Mouse (Mus musculus): ENCODE data around the gene Fam222a. TPM values are rescaled to one million over a fixed set of nuclear protein-coding genes. Genes with fewer than 3 reads are reported as not detected.

The Fam222a gene
- polyA plus RNA-seq, 1 experiment from 2014 or later: 3.4 TPM

GRCm38 (mm10) chr5:114648728-114649311 lies 81.0 kb downstream of the Fam222a start:
- no peaks in the 10 kb centered on the region for H3K9me3 ChIP-seq
- no peak overlapping the region for H3K9ac ChIP-seq
- H3K4me3 ChIP-seq: no peak overlapping the region
- peaks cover 13% of the 10 kb centered on the region for H3K27me3 ChIP-seq
- H3K4me2 ChIP-seq (replicated peaks): no peak overlapping the region
- WGBS: 63% methylated on average over 11 of the region's 11 CpGs
- no peak for ATAC-seq (ENCODE audit: insufficient number of reproducible peaks, insufficient read depth, low FRiP score, low TSS enrichment)
- no peaks in the 10 kb centered on the region for H3K36me3 ChIP-seq
- no peak overlapping the region for H3K27ac ChIP-seq
- H3K4me1 ChIP-seq: peaks cover 45% of the 10 kb centered on the region

GRCm38 (mm10) chr5:114651002-114651401 lies 83.2 kb downstream of the Fam222a start:
- H3K27me3 ChIP-seq: peaks cover 23% of the 10 kb centered on the region
- ATAC-seq (ENCODE audit: insufficient number of reproducible peaks, insufficient read depth, low FRiP score, low TSS enrichment): no peak
- no peaks in the 10 kb centered on the region for H3K36me3 ChIP-seq
- 30% methylated on average over 14 of the region's 14 CpGs for WGBS
- 0 out of 2 replicates have a peak overlapping the region, but pooled peaks have one; percentile 3 for H3K4me2 ChIP-seq (replicated peaks)
- H3K27ac ChIP-seq: no peak overlapping the region
- no peaks in the 10 kb centered on the region for H3K9me3 ChIP-seq
- no peak overlapping the region for H3K9ac ChIP-seq
- H3K4me1 ChIP-seq: peaks cover 40% of the 10 kb centered on the region
- H3K4me3 ChIP-seq: no peak overlapping the region

- Histone ChIP-seq H3K4me3 (no peak overlapping the region), H3K36me3 (no peaks in the 10 kb centered on the region), H3K4me2 (replicated peaks) (0 out of 2 replicates have a peak overlapping the region, but pooled peaks have one; percentile 3), H3K4me1 (peaks cover 38% of the 10 kb centered on the region), H3K9ac (no peak overlapping the region), H3K9me3 (no peaks in the 10 kb centered on the region), H3K27me3 (peaks cover 28% of the 10 kb centered on the region), H3K27ac (no peak overlapping the region)
- WGBS: 9% methylated on average over 3 of the region's 3 CpGs
- no peak for ATAC-seq (ENCODE audit: insufficient number of reproducible peaks, insufficient read depth, low FRiP score, low TSS enrichment)
Observed at GRCm38 (mm10) chr5:114651449-114651848, 83.6 kb downstream of the Fam222a start.

GRCm38 (mm10) chr5:114653656-114654437 lies 86.0 kb downstream of the Fam222a start:
- WGBS: 67% methylated on average over 12 of the region's 15 CpGs
- Histone ChIP-seq H3K9ac (no peak overlapping the region), H3K4me1 (peaks cover 25% of the 10 kb centered on the region)

GRCm38 (mm10) chr5:114655721-114656120 lies 87.9 kb downstream of the Fam222a start:
- Histone ChIP-seq H3K4me3 (no peak overlapping the region), H3K27me3 (peaks cover 55% of the 10 kb centered on the region), H3K9ac (no peak overlapping the region), H3K4me2 (replicated peaks) (no peak overlapping the region), H3K27ac (0 out of 2 replicates have a peak overlapping the region, but pooled peaks have one; percentile 3), H3K4me1 (peaks cover 16% of the 10 kb centered on the region), H3K9me3 (no peaks in the 10 kb centered on the region), H3K36me3 (no peaks in the 10 kb centered on the region)
- WGBS: 72% methylated on average over 5 of the region's 5 CpGs
- ATAC-seq (ENCODE audit: insufficient number of reproducible peaks, insufficient read depth, low FRiP score, low TSS enrichment): no peak

More at GRCm38 (mm10) chr5:114653656-114654437, 86.0 kb downstream of the Fam222a start:
- H3K27ac ChIP-seq: no peak overlapping the region
- no peaks in the 10 kb centered on the region for H3K9me3 ChIP-seq
- no peak for ATAC-seq (ENCODE audit: insufficient number of reproducible peaks, insufficient read depth, low FRiP score, low TSS enrichment)
- H3K4me2 ChIP-seq (replicated peaks): no peak overlapping the region
- H3K36me3 ChIP-seq: no peaks in the 10 kb centered on the region
- H3K27me3 ChIP-seq: peaks cover 52% of the 10 kb centered on the region
- H3K4me3 ChIP-seq: no peak overlapping the region

- no peaks in the 10 kb centered on the region for H3K9me3 ChIP-seq
- H3K4me1 ChIP-seq: peaks cover 10% of the 10 kb centered on the region
- no peak overlapping the region for H3K27ac ChIP-seq
- peaks cover 51% of the 10 kb centered on the region for H3K27me3 ChIP-seq
- H3K4me2 ChIP-seq (replicated peaks): no peak overlapping the region
- H3K4me3 ChIP-seq: no peak overlapping the region
- WGBS: 77% methylated on average over 7 of the region's 7 CpGs
- ATAC-seq (ENCODE audit: insufficient number of reproducible peaks, insufficient read depth, low FRiP score, low TSS enrichment): no peak
- H3K36me3 ChIP-seq: no peaks in the 10 kb centered on the region
- H3K9ac ChIP-seq: no peak overlapping the region
Observed at GRCm38 (mm10) chr5:114656305-114656704, 88.5 kb downstream of the Fam222a start.

- Histone ChIP-seq H3K36me3 (no peaks in the 10 kb centered on the region), H3K4me1 (peaks cover 4% of the 10 kb centered on the region; the same call in 1 of the 2 replicates), H3K9ac (no peak overlapping the region), H3K4me3 (peak overlapping the region; percentile 50), H3K27me3 (peaks cover 51% of the 10 kb centered on the region), H3K27ac (no peak overlapping the region), H3K9me3 (no peaks in the 10 kb centered on the region), H3K4me2 (replicated peaks) (peak overlapping the region; percentile 88)
- 37% methylated on average over 10 of the region's 10 CpGs for WGBS
- no peak for ATAC-seq (ENCODE audit: insufficient number of reproducible peaks, insufficient read depth, low FRiP score, low TSS enrichment)
Observed at GRCm38 (mm10) chr5:114657426-114657825, 89.6 kb downstream of the Fam222a start.

- under 1% methylated on average over 35 of the region's 47 CpGs for WGBS
- no peaks in the 10 kb centered on the region for H3K9me3 ChIP-seq
- H3K27me3 ChIP-seq: peaks cover 51% of the 10 kb centered on the region
- no peak within 1 kb of the TSS for H3K27ac ChIP-seq
- peak within 1 kb of the TSS; percentile 88 for H3K4me2 ChIP-seq (replicated peaks)
- peak within 1 kb of the TSS; percentile 50 for H3K4me3 ChIP-seq
- H3K9ac ChIP-seq: peak within 1 kb of the TSS; percentile 58
- no peak for ATAC-seq (ENCODE audit: insufficient number of reproducible peaks, insufficient read depth, low FRiP score, low TSS enrichment)
- H3K36me3 ChIP-seq: no peaks in the 10 kb centered on the region
- peaks cover 4% of the 10 kb centered on the region; the same call in 1 of the 2 replicates for H3K4me1 ChIP-seq
Observed at GRCm38 (mm10) chr5:114658255-114658654, 90.4 kb downstream of the Fam222a start, which contains the start of gene Trpv4. Trpv4 (minus strand) TSS chr5:114658421.

GRCm38 (mm10) chr5:114661029-114661428 lies 93.2 kb downstream of the Fam222a start:
- Histone ChIP-seq H3K4me1 (peaks cover 16% of the 10 kb centered on the region), H3K9me3 (no peaks in the 10 kb centered on the region), H3K9ac (no peak overlapping the region), H3K27ac (no peak overlapping the region), H3K27me3 (peaks cover 41% of the 10 kb centered on the region), H3K4me3 (no peak overlapping the region), H3K36me3 (no peaks in the 10 kb centered on the region), H3K4me2 (replicated peaks) (no peak overlapping the region)
- ATAC-seq (ENCODE audit: insufficient number of reproducible peaks, insufficient read depth, low FRiP score, low TSS enrichment): no peak
- WGBS: 65% methylated on average over 6 of the region's 6 CpGs

Other genes starting within 250 kb of the Fam222a start
- gene Kctd10, start 187.5 kb upstream of the Fam222a start, polyA plus RNA-seq (2016; fragmentation: Nextera tagmentation; extraction: Ambion mirVana): 115 TPM in 2 replicates
- gene Ube3b, start 187.4 kb upstream of the Fam222a start, polyA plus RNA-seq (2016; fragmentation: Nextera tagmentation; extraction: Ambion mirVana): 50.4 and 50.7 TPM in 2 replicates
- 38.1 and 38.5 TPM in 2 replicates for gene Mmab, start 124.0 kb upstream of the Fam222a start, polyA plus RNA-seq (2016; fragmentation: Nextera tagmentation; extraction: Ambion mirVana)
- 51.7 and 54.0 TPM in 2 replicates for gene Mvk, start 123.7 kb upstream of the Fam222a start, polyA plus RNA-seq (2016; fragmentation: Nextera tagmentation; extraction: Ambion mirVana)
- 3.2 and 3.5 TPM in 2 replicates for gene Trpv4, start 90.4 kb downstream of the Fam222a start, polyA plus RNA-seq (2016; fragmentation: Nextera tagmentation; extraction: Ambion mirVana)
- gene Gltp, start 123.0 kb downstream of the Fam222a start, polyA plus RNA-seq (2016; fragmentation: Nextera tagmentation; extraction: Ambion mirVana): 63.0 and 64.5 TPM in 2 replicates
- 18.8 and 21.7 TPM in 2 replicates for gene Tchp, start 139.7 kb downstream of the Fam222a start, polyA plus RNA-seq (2016; fragmentation: Nextera tagmentation; extraction: Ambion mirVana)
- 60.5 and 63.9 TPM in 2 replicates for gene Ankrd13a, start 206.7 kb downstream of the Fam222a start, polyA plus RNA-seq (2016; fragmentation: Nextera tagmentation; extraction: Ambion mirVana)
- 48.2 and 52.6 TPM in 2 replicates for gene Git2, start 207.5 kb downstream of the Fam222a start, polyA plus RNA-seq (2016; fragmentation: Nextera tagmentation; extraction: Ambion mirVana)

Data from embryonic facial prominence, embryonic 12.5 days (tissue).